Mouse (Mus musculus) limb, embryonic 14.5 days (tissue): ENCODE results near the gene Olfr1293-ps. TPM values are rescaled to one million over a fixed set of nuclear protein-coding genes. Genes with fewer than 3 reads are reported as not detected.

ENCODE experiments used
- ATAC-seq: fragments of 200-750 bp; cut with Nextera tagmentation; 2 replicates; pipeline ENCODE4 v1.8.0; 2017; ENCODE audit warnings: low read depth, moderate number of reproducible peaks, moderate TSS enrichment; ENCODE audit not compliant: low FRiP score
- DNase-seq: peaks from one replicate; pipeline ENCODE4 v3.0.0-alpha.2; 2015; ENCODE audit warnings: low spot score
- H3K27ac ChIP-seq: fragments of 300-500 bp; sonication (generic); replicated peaks from 2 replicates; pipeline ENCODE4 v1.5.1; 2014; ENCODE audit warnings: low read depth, mild to moderate bottlenecking, low read length, moderate library complexity, mixed read lengths
- H3K27me3 ChIP-seq: fragments of 300-500 bp; sonication (generic); 2 replicates; pipeline ENCODE4 v1.6.1; 2014; ENCODE audit warnings: low read length, mixed read lengths; ENCODE audit not compliant: control insufficient read depth, insufficient read depth
- H3K36me3 ChIP-seq: fragments of 300-500 bp; sonication (generic); 2 replicates; pipeline ENCODE4 v1.6.1; 2014; ENCODE audit warnings: mild to moderate bottlenecking, low read length, moderate library complexity, mixed read lengths; ENCODE audit not compliant: control insufficient read depth, insufficient read depth
- H3K4me1 ChIP-seq: fragments of 300-500 bp; sonication (generic); 2 replicates; pipeline ENCODE4 v1.6.1; 2014; ENCODE audit warnings: antibody characterized with exemption, low read length, mixed read lengths; ENCODE audit not compliant: control insufficient read depth, insufficient read depth
- H3K4me2 ChIP-seq: fragments of 300-500 bp; sonication (generic); replicated peaks from 2 replicates; pipeline ENCODE4 v1.6.1; 2014; ENCODE audit warnings: low read depth, mild to moderate bottlenecking, low read length, moderate library complexity; ENCODE audit not compliant: severe bottlenecking
- H3K4me3 ChIP-seq: fragments of 300-500 bp; sonication (generic); replicated peaks from 2 replicates; pipeline ENCODE4 v1.5.1; 2014; ENCODE audit warnings: low read length
- H3K9ac ChIP-seq: fragments of 300-500 bp; sonication (generic); 2 replicates; pipeline ENCODE4 v1.6.1; 2014; ENCODE audit warnings: mild to moderate bottlenecking, low read depth, low read length, moderate library complexity; ENCODE audit not compliant: severe bottlenecking
- H3K9me3 ChIP-seq: fragments of 300-500 bp; sonication (generic); 2 replicates; pipeline ENCODE4 v1.6.1; 2016; ENCODE audit warnings: low read length; ENCODE audit not compliant: control insufficient read depth
- POLR2A ChIP-seq: fragments of 200-500 bp; IDR thresholded peaks from 2 replicates; pipeline ENCODE4 v1.8.0; 2012; ENCODE audit warnings: inconsistent platforms, mild to moderate bottlenecking, moderate library complexity, borderline replicate concordance; ENCODE audit not compliant: insufficient read depth, insufficient read length; ENCODE audit errors: extremely low read depth
- WGBS: fragments of 180-500 bp; shearing (Covaris S2); extraction: QIAGEN DNeasy Blood & Tissue Kit; methylation state at CpG from one replicate; pipeline ENCODE4 v1.1.7; 2014; 5-methylcytosine and 5-hydroxymethylcytosine counted together
- polyA plus RNA-seq, 2 experiments: library from polyadenylated mRNA; depleted of rRNA in 1 of 2; stranded (reverse) in 1 of 2; unstranded in 1 of 2; fragments of >200 nt; fragmentation: Nextera tagmentation in 1 of 2; extraction: Ambion mirVana in 1 of 2; gene quantifications; 2 replicates each; pipeline versions ENCODE4 v1.2.1 to v1.2.3; 2012 to 2014

Olfr1293-ps gene
- polyA plus RNA-seq (2012; rRNA removed) (not detected in 2 replicates), polyA plus RNA-seq (2014; fragmentation: Nextera tagmentation; extraction: Ambion mirVana) (not detected in 2 replicates)

GRCm38 (mm10) chr2:111524903-111525302 lies at the start of gene Olfr1293-ps:
TSS of gene Olfr1293-ps (plus strand) at chr2:111525203.
- Histone ChIP-seq H3K9me3 (no peaks in the 10 kb centered on the region), H3K4me2 (no peak within 1 kb of the TSS), H3K27ac (no peak within 1 kb of the TSS), H3K4me1 (no peaks in the 10 kb centered on the region), H3K4me3 (no peak within 1 kb of the TSS), H3K9ac (no peak within 1 kb of the TSS), H3K27me3 (no peaks in the 10 kb centered on the region), H3K36me3 (no peaks in the 10 kb centered on the region)
- no peak for TF ChIP-seq POLR2A
- no peak for DNase-seq
- ATAC-seq: no peak
- 86% methylated on average over 1 of the region's 1 CpGs for WGBS

- Histone ChIP-seq H3K9ac (no peak within 1 kb of the TSS), H3K27ac (no peak within 1 kb of the TSS), H3K9me3 (no peaks in the 10 kb centered on the region), H3K4me2 (no peak within 1 kb of the TSS), H3K4me3 (no peak within 1 kb of the TSS), H3K4me1 (no peaks in the 10 kb centered on the region), H3K36me3 (no peaks in the 10 kb centered on the region), H3K27me3 (no peaks in the 10 kb centered on the region)
- no peak for TF ChIP-seq POLR2A
- WGBS: 83% methylated on average over 1 of the region's 1 CpGs
- ATAC-seq (no peak), DNase-seq (no peak)
Measured at GRCm38 (mm10) chr2:111480519-111480918, 44.5 kb upstream of the Olfr1293-ps start, which contains the start of gene Olfr1289. TSS of gene Olfr1289 (plus strand) at chr2:111480819.

- ATAC-seq (no peak), DNase-seq (no peak)
- H3K4me1 ChIP-seq: no peaks in the 10 kb centered on the region
- H3K27ac ChIP-seq: no peak within 1 kb of the TSS
- no peak for TF ChIP-seq POLR2A
- no peaks in the 10 kb centered on the region for H3K9me3 ChIP-seq
- H3K36me3 ChIP-seq: no peaks in the 10 kb centered on the region
- no peak within 1 kb of the TSS for H3K4me2 ChIP-seq
- no peak within 1 kb of the TSS for H3K4me3 ChIP-seq
- H3K27me3 ChIP-seq: no peaks in the 10 kb centered on the region
- H3K9ac ChIP-seq: no peak within 1 kb of the TSS
- 80% methylated on average over 5 of the region's 5 CpGs for WGBS
Measured at GRCm38 (mm10) chr2:111493729-111494128, 31.3 kb upstream of the Olfr1293-ps start, which contains the start of gene Olfr1290. TSS of gene Olfr1290 (minus strand) at chr2:111493829.

GRCm38 (mm10) chr2:111496880-111497279 lies 28.1 kb upstream of the Olfr1293-ps start, which contains the start of gene Olfr1291-ps1:
TSS of gene Olfr1291-ps1 (plus strand) at chr2:111497180.
- 88% methylated on average over 3 of the region's 3 CpGs for WGBS
- H3K27ac ChIP-seq: no peak within 1 kb of the TSS

GRCm38 (mm10) chr2:111517451-111517850 lies 7.6 kb upstream of the Olfr1293-ps start:
- Histone ChIP-seq H3K27me3 (no peaks in the 10 kb centered on the region), H3K4me3 (no peak overlapping the region), H3K27ac (no peak overlapping the region), H3K36me3 (no peaks in the 10 kb centered on the region), H3K9me3 (no peaks in the 10 kb centered on the region), H3K4me1 (no peaks in the 10 kb centered on the region), H3K9ac (no peak overlapping the region), H3K4me2 (no peak overlapping the region)
- ATAC-seq: no peak
- DNase-seq: no peak
- TF ChIP-seq POLR2A: no peak
- WGBS: 89% methylated on average over 10 of the region's 10 CpGs

More at GRCm38 (mm10) chr2:111496880-111497279, 28.1 kb upstream of the Olfr1293-ps start, which contains the start of gene Olfr1291-ps1:
- Histone ChIP-seq H3K4me2 (no peak within 1 kb of the TSS), H3K9ac (no peak within 1 kb of the TSS), H3K4me1 (no peaks in the 10 kb centered on the region), H3K9me3 (no peaks in the 10 kb centered on the region), H3K36me3 (no peaks in the 10 kb centered on the region), H3K4me3 (no peak within 1 kb of the TSS), H3K27me3 (no peaks in the 10 kb centered on the region)
- DNase-seq (no peak), ATAC-seq (no peak)
- TF ChIP-seq POLR2A: no peak

GRCm38 (mm10) chr2:111540191-111540590 lies 15.2 kb downstream of the Olfr1293-ps start, which contains the start of gene Olfr1294:
TSS of gene Olfr1294 (minus strand) at chr2:111540291.
- H3K4me2 ChIP-seq: no peak within 1 kb of the TSS
- DNase-seq (no peak), ATAC-seq (no peak)
- no peak within 1 kb of the TSS for H3K4me3 ChIP-seq
- TF ChIP-seq POLR2A: no peak
- WGBS: 52% methylated on average over 1 of the region's 1 CpGs
- no peaks in the 10 kb centered on the region for H3K36me3 ChIP-seq
- H3K9me3 ChIP-seq: no peaks in the 10 kb centered on the region
- no peak within 1 kb of the TSS for H3K27ac ChIP-seq
- H3K27me3 ChIP-seq: no peaks in the 10 kb centered on the region
- no peak within 1 kb of the TSS for H3K9ac ChIP-seq
- H3K4me1 ChIP-seq: no peaks in the 10 kb centered on the region
